Mouse (Mus musculus): ENCODE data around the gene Elp6. TPM values are rescaled to one million over a fixed set of nuclear protein-coding genes. Genes with fewer than 3 reads are reported as not detected.
"Not testable (repeated sequence)": the region's sequence is repeated elsewhere in the genome, so short reads cannot be mapped to it uniquely, and the experiment has no call there.

Elp6 gene
- total RNA-seq, 2 experiments from 2014 or later, result 12.7 to 13.3 TPM

- no peak for DNase-seq (ENCODE audit: low spot score in 2 of 2)
- intact Hi-C loops (cut with DNase I), result no loop called here
These were observed 9.7 kb downstream of the Elp6 start for GRCm38 (mm10) chr9:110314706-110315105.

- intact Hi-C loops (cut with DNase I), result no loop called here
- no peak for DNase-seq (ENCODE audit: low spot score in 2 of 2)
These were observed 10.4 kb downstream of the Elp6 start for GRCm38 (mm10) chr9:110315410-110315809.

GRCm38 (mm10) chr9:110315904-110316303 lies 10.9 kb downstream of the Elp6 start:
- intact Hi-C loops (cut with DNase I), result no loop called here
- DNase-seq (ENCODE audit: low spot score in 2 of 2), result no peak

GRCm38 (mm10) chr9:110316503-110316902 lies 11.5 kb downstream of the Elp6 start:
- intact Hi-C loops (cut with DNase I), result no loop called here
- DNase-seq (ENCODE audit: low spot score in 2 of 2), result no peak

GRCm38 (mm10) chr9:110320769-110321168 lies 15.8 kb downstream of the Elp6 start:
- intact Hi-C loops (cut with DNase I), result no loop called here
- DNase-seq (ENCODE audit: low spot score in 2 of 2), result no peak

- intact Hi-C loops (cut with DNase I), result no loop called here
- no peak for DNase-seq (ENCODE audit: low spot score in 2 of 2)
These were observed 18.0 kb downstream of the Elp6 start for GRCm38 (mm10) chr9:110322972-110323371.

GRCm38 (mm10) chr9:110324181-110324580 lies 19.2 kb downstream of the Elp6 start:
- intact Hi-C loops (cut with DNase I), result no loop called here
- no peak for DNase-seq (ENCODE audit: low spot score in 2 of 2)

GRCm38 (mm10) chr9:110328178-110328577 lies 23.2 kb downstream of the Elp6 start:
- intact Hi-C loops (cut with DNase I), result no loop called here
- DNase-seq (ENCODE audit: low spot score in 2 of 2), result no peak

- no peak for DNase-seq (ENCODE audit: low spot score in 2 of 2)
- intact Hi-C loops (cut with DNase I), result no loop called here
These were observed 24.1 kb downstream of the Elp6 start for GRCm38 (mm10) chr9:110328946-110329630.

- intact Hi-C loops (cut with DNase I), result no loop called here
- DNase-seq (ENCODE audit: low spot score in 2 of 2), result no peak
These were observed 24.7 kb downstream of the Elp6 start for GRCm38 (mm10) chr9:110329655-110330054.

GRCm38 (mm10) chr9:110330341-110330740 lies 25.4 kb downstream of the Elp6 start:
- intact Hi-C loops (cut with DNase I), result no loop called here
- DNase-seq (ENCODE audit: low spot score in 2 of 2), result no peak

- intact Hi-C loops (cut with DNase I); DNase-seq (ENCODE audit: low spot score in 2 of 2): not testable (repeated sequence)
These were observed 25.9 kb downstream of the Elp6 start for GRCm38 (mm10) chr9:110330913-110331312.

GRCm38 (mm10) chr9:110333135-110333895 lies 28.3 kb downstream of the Elp6 start, which contains the start of gene Scap:
Gene Scap (plus strand): TSS chr9:110333288.
- intact Hi-C loops (cut with DNase I), result no loop called here
- DNase-seq (ENCODE audit: low spot score in 2 of 2), result peak; percentile 93 to 97

- DNase-seq (ENCODE audit: low spot score in 2 of 2), result no peak
- intact Hi-C loops (cut with DNase I), result no loop called here
These were observed 28.9 kb downstream of the Elp6 start for GRCm38 (mm10) chr9:110333896-110334259.

GRCm38 (mm10) chr9:110334849-110335248 lies 29.9 kb downstream of the Elp6 start:
- intact Hi-C loops (cut with DNase I), result no loop called here
- no peak for DNase-seq (ENCODE audit: low spot score in 2 of 2)

GRCm38 (mm10) chr9:110340037-110340750 lies 35.2 kb downstream of the Elp6 start:
- intact Hi-C loops (cut with DNase I), result no loop called here
- DNase-seq (ENCODE audit: low spot score in 2 of 2), result no peak

GRCm38 (mm10) chr9:110342008-110342407 lies 37.0 kb downstream of the Elp6 start:
- DNase-seq (ENCODE audit: low spot score in 2 of 2), result peak; percentile 31 to 66
- intact Hi-C loops (cut with DNase I), result no loop called here

GRCm38 (mm10) chr9:110343805-110344204 lies 38.8 kb downstream of the Elp6 start:
- intact Hi-C loops (cut with DNase I), result no loop called here
- DNase-seq (ENCODE audit: low spot score in 2 of 2), result no peak

- no peak for DNase-seq (ENCODE audit: low spot score in 2 of 2)
- intact Hi-C loops (cut with DNase I), result no loop called here
These were observed 40.2 kb downstream of the Elp6 start for GRCm38 (mm10) chr9:110345057-110345739.

- no peak for DNase-seq (ENCODE audit: low spot score in 2 of 2)
- intact Hi-C loops (cut with DNase I), result no loop called here
These were observed 43.9 kb downstream of the Elp6 start for GRCm38 (mm10) chr9:110348899-110349298.

All from left cerebral cortex, postnatal 25 days (tissue).